Mouse (Mus musculus): ENCODE measurements around the gene En1. TPM values are rescaled to one million over a fixed set of nuclear protein-coding genes. Genes with fewer than 3 reads are reported as not detected.

The En1 gene
- total RNA-seq, 2 experiments from 2014 or later = not detected

DNA sequence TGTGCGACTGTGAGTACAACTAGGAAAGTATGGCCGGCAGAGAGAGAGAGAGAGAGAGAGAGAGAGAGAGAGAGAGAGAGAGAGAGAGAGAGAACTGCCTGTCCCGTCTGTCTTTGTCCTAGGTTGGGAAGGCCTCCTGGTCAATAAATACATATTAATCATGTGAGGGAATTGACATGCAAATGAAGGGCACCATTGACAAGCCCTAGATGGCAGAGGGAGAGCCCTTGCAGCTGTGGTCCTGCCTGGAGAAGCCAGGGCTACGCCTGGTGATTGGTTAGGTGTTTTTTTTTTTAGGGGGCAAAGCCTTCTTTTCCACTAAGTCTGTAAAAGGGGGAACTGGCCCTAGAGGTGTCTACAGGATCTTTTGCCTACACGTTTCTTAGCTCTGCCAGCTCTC is 19.2 kb downstream of the En1 start:
- DNase-seq (ENCODE audit: low spot score in 2 of 2) = no peak

DNA sequence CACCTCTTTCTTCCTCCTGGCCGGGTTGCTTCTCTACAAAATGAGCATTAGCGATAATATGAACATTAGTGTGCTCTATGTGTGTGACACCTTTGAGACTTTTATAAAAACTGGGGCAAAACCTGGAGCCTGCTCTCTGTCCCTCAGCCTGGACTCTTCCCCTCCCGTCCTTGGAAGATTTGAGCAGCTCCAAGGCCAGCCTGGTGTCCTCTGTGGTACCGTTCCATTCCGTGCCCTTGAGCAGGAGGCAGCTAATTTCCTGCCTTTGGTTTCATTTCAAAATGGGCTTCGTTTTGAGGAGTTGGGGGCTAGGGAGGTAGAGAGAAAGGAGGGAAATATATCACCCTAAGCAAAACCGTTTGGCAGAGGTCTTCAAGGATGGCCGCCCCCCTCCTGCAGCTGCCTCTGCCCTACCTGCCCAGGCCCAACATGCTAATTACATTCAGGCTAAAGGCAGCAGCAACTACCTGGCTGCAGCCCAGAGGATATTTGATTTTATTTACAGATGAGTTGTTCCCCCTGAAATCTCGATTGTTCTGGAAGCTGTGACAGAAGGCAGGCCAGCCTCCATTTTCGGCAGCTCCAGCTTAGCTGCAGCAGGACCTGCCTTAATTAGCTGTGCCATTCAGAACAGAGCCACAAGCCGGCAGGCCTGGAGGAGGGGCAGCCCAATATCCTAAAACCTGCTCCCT is 24.9 kb downstream of the En1 start:
- no peak for DNase-seq (ENCODE audit: low spot score in 2 of 2)

DNA sequence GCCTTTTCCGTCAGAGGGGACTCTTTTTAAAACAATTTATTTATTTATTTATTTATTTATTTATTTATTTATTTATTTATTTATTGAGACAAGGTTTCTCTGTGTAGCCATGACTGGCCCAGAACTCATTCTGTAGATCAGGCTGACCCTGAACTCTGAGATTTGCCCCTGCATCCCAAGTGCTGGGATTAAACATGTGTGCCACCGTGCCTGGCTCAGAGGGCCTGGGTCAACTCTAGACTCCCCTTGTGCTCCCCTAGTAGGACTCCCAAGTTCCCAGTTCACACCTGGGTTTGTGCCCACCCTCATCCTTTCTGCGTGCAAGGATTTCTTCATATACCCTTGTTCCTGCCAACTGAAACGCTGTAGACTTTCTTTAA is 25.4 kb downstream of the En1 start:
- no peak for DNase-seq (ENCODE audit: low spot score in 2 of 2)

DNA sequence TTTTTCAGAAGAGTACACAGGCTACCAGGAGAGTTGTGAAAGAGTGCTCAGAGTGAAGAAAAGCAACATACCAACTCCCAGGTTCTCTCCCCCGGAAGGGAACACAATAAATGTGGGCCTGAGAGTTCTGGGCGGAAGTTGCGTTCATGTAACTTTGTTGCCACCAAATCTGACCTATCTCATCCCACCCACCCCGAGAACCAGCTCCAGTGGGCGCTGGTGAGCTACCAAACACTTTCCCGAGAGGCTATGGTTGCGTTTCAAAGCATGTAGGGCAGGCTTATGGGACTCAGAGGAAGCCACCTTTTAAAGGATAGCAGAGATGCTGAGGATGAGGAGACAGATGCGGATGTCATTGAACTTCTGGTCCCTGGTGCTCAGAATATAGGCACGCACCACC is 26.6 kb downstream of the En1 start:
- no peak for DNase-seq (ENCODE audit: low spot score in 2 of 2)

DNA sequence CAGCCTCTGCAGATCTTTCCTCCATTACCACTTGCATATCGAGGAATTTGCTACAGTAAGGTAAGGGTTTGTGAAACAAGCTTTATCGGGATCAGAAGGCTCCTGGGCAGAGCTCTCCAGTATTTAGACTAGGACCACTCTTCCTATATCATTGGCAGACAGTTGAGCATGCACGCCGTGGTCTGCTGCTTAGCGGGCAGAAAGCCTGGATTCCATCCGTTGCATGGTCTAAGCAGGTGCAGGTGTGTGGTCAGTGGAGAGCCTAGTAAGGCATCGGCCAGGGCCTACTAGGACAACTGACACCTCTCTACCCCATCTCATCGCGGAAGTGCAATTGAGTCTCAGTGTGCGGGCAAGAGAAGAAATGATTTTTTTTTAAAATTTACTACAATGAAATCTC is 41.2 kb downstream of the En1 start:
- no peak for DNase-seq (ENCODE audit: low spot score in 2 of 2)

DNA sequence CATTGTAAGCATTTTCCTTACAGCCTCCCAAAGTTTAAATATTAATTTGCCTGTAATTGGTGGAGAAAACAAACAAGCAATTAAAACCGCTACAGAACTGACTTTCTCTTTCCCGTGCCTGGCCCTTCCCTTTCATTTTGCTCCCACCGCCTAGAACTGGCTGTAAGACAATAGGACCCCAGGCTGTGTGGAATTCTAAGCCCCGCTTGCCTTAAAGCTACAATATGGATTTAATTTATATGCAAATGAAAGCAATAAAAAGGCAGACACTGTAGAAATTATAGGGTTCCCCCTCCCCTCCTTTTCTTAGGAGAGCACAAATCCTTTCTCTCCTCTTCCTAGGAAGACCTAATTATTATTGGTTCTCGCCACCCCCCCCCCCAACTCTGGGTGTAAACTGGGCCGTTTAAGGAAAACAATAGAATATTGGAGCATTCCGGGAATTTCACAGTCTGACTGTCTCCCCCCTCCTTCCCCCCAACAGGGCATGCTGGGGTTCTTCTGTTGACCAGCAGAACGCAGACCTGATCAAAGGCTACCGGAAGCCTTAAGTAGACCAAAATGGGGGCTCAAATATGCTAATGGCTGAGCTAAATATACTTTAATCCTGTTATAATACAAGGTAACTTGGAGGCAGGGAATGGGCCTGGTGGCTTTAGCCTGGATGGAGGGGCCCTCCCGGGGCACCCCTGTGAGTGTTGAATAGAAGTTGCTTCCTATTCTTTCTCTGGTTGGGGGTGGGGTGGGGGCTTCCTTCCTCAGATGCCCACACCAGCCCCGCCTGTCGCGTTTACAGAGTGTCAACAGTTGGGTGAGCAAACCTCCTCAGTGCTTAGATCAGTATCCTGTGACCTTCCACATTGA is 41.9 kb downstream of the En1 start:
- DNase-seq (ENCODE audit: low spot score in 2 of 2) = no peak

DNA sequence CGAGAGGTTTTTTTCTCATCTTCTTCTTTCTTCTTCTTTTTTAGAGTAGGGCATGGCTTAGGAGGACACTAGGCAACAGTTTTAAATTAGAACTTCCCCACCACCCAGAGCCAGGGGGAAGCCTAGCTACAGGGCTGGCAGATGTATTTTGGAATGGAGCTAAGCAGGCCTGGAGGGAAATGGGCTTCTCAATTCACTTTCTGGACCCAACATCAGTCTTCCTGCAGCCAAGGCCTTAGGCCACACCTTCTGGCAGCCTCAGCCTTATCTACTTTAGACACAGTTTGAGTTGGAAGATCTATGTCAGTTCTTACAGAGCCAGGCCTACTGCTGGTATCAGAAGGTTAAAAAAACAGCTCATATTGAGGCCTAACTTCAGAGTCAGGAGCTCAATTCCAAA is 42.5 kb downstream of the En1 start:
- no peak for DNase-seq (ENCODE audit: low spot score in 2 of 2)

DNA sequence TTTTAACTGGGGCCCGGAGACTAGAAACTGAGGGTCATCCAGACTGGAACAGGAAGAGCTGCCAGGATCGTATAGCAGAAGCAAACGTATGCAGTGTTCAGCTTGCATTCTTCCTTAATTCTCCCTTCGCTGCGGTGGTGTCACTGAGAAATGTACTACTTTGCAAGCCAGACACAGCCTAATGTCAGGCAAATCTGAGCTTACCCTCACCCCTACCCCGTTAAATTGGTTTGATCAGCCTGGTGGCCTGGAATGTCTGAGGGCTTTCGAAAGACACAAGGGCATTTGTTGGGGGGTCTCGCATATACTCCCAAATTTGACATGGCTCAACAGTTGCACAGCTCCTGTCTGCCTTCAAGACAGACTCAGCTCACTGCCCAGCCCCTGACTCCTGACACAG is 47.9 kb downstream of the En1 start:
- no peak for DNase-seq (ENCODE audit: low spot score in 2 of 2)

DNA sequence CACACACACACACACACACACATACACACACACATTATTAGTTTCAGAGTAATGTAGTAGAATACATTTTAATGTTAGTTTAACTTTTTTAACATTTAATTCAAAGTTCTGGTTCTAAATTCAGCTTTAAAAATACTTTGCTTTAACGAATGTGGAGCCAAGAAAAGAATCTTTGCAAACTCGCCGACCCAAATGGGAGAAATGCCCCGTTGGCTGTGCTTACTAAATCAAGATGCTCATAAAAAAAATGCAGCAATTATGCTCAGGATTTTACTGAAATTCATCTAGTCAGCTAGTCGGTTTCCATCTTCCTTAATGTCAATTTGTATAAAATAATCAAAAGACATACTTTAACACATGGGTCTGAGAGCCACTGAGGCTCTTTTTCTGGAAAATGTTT is 49.8 kb downstream of the En1 start:
- no peak for DNase-seq (ENCODE audit: low spot score in 2 of 2)

DNA sequence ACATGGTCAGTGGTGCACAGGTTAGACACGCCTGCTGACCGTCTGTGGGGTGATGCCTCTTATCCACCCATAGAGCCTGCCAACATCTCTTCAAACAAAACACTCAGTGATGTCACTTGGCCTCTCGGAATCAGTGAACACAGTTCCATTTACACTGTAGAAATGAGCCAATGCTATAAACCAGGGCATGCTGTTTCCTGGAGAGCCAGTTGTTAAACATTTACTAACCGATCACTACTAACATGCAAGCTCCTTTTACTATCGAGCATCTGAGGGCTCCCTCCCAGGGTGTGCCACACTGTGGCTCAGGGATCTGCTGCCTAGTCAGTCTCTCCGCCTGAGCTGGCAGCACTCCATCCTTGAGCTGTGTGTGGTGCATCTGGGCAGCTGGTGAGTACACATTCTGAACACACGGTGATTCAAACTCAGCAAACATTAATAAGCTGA is 52.8 kb downstream of the En1 start:
- peak; percentile 23 to 31 for DNase-seq (ENCODE audit: low spot score in 2 of 2)

Other genes with a start within 250 kb of the En1 start
- gene Marco, start 97.4 kb upstream of the En1 start, total RNA-seq (2021) = not detected

All from layer of hippocampus, adult 18-20 months (tissue).